ENCODE assay signal across 18 mouse cellular contexts in genomic region chr13:28801210-28801954, GRCm38 (mm10).
DNase-seq lines count a peak whose midpoint lies in the region; ATAC-seq lines count a peak whose summit lies in the region.
"Had no signal": no experiment of that assay in that cellular context is flagged by ENCODE, and none has a peak within 500 bp of the region (broad histone marks: within the 10 kb centered on the region; RNA-seq: fewer than 3 reads in every experiment).

No protein-coding gene starts in this region.

- H3K4me2 ChIP-seq in kidney, embryonic 15.5 days = no peak overlapping the region
- no peak overlapping the region for H3K4me2 ChIP-seq in embryonic facial prominence, embryonic 11.5 days (ENCODE audit: low read depth, low read length)
- H3K4me2 ChIP-seq in hindbrain, embryonic 12.5 days (replicated peaks) = no peak overlapping the region
- H3K4me2 ChIP-seq: embryonic facial prominence, embryonic 15.5 days had no signal

- no peaks in the 10 kb centered on the region for H3K9me3 ChIP-seq in kidney, embryonic 15.5 days (replicated peaks)
- no peaks in the 10 kb centered on the region for H3K9me3 ChIP-seq in embryonic facial prominence, embryonic 11.5 days (replicated peaks; ENCODE audit: control insufficient read depth, low read length)
- H3K9me3 ChIP-seq in hindbrain, embryonic 12.5 days (replicated peaks) = no peaks in the 10 kb centered on the region
- H3K9me3 ChIP-seq: embryonic facial prominence, embryonic 15.5 days had no signal

- WGBS in kidney, embryonic 15.5 days = 48% methylated on average over 8 of the region's 8 CpGs
- 55% methylated on average over 8 of the region's 8 CpGs for WGBS in embryonic facial prominence, embryonic 11.5 days
- WGBS in hindbrain, embryonic 12.5 days = 32% methylated on average over 8 of the region's 8 CpGs

- no peak overlapping the region for H3K4me3 ChIP-seq in kidney, embryonic 15.5 days (replicated peaks)
- H3K4me3 ChIP-seq in embryonic facial prominence, embryonic 11.5 days (ENCODE audit: low read depth, low read length) = no peak overlapping the region
- H3K4me3 ChIP-seq in hindbrain, embryonic 12.5 days = no peak overlapping the region
- H3K4me3 ChIP-seq: embryonic facial prominence, embryonic 15.5 days; heart, adult 2 months had no signal

- H3K4me1 ChIP-seq in kidney, embryonic 15.5 days = peaks cover 21% of the 10 kb centered on the region
- H3K4me1 ChIP-seq in embryonic facial prominence, embryonic 11.5 days (ENCODE audit: control insufficient read depth, insufficient read depth, low read length) = 0 out of 2 replicates have a peak, but pooled peaks cover 2% of the 10 kb centered on the region
- H3K4me1 ChIP-seq in hindbrain, embryonic 12.5 days = peaks cover 35% of the 10 kb centered on the region

- ATAC-seq in kidney, embryonic 15.5 days (replicated peaks; ENCODE audit: low FRiP score) = peak; percentile 68
- no peak for ATAC-seq in embryonic facial prominence, embryonic 11.5 days (replicated peaks; ENCODE audit: insufficient number of reproducible peaks, low FRiP score, low TSS enrichment, low read depth)
- ATAC-seq in hindbrain, embryonic 12.5 days (ENCODE audit: low FRiP score) = peak; percentile 56; the same call in 1 of the 2 replicates
- ATAC-seq: activated CD4-positive, CD25-positive, alpha-beta regulatory T cell, adult 4 months had no signal

- DNase-seq in kidney, adult 11 months = no peak
- DNase-seq in ES-CJ7 (ENCODE audit: low read depth, low spot score) = peak; percentile 24
- peak; percentile 50 for DNase-seq in embryonic facial prominence, embryonic 11.5 days (ENCODE audit: low spot score)
- DNase-seq in thymus, postnatal 4 days = no peak
- DNase-seq in heart, adult 11 months = no peak
- no peak for DNase-seq in c-Kit-positive CD71-positive TER-119-positive erythroid progenitor cells, embryonic 14.5 days (ENCODE audit: low spot score)
- DNase-seq: cerebellum, adult 8-10 months; heart, adult 2 months; heart, postnatal 14 days; kidney, postnatal 14 days; layer of hippocampus, postnatal 36 days; lung, adult 2 months; right cerebral cortex, postnatal 4 days; thymus, postnatal 36 days had no signal

- no peaks in the 10 kb centered on the region for H3K36me3 ChIP-seq in kidney, embryonic 15.5 days
- H3K36me3 ChIP-seq in embryonic facial prominence, embryonic 11.5 days (replicated peaks; ENCODE audit: control insufficient read depth, insufficient read depth, low read depth, low read length) = no peaks in the 10 kb centered on the region
- H3K36me3 ChIP-seq in hindbrain, embryonic 12.5 days = no peaks in the 10 kb centered on the region
- H3K36me3 ChIP-seq: embryonic facial prominence, embryonic 15.5 days had no signal

- no peak overlapping the region for H3K9ac ChIP-seq in kidney, embryonic 15.5 days
- H3K9ac ChIP-seq in embryonic facial prominence, embryonic 11.5 days (replicated peaks; ENCODE audit: low read length) = no peak overlapping the region
- no peak overlapping the region for H3K9ac ChIP-seq in hindbrain, embryonic 12.5 days
- H3K9ac ChIP-seq: embryonic facial prominence, embryonic 15.5 days had no signal

- peak overlapping the region; percentile 60; the same call in 1 of the 2 replicates for H3K27ac ChIP-seq in kidney, embryonic 15.5 days
- H3K27ac ChIP-seq in embryonic facial prominence, embryonic 11.5 days (replicated peaks; ENCODE audit: low read depth, low read length) = no peak overlapping the region
- peak overlapping the region; percentile 52 for H3K27ac ChIP-seq in hindbrain, embryonic 12.5 days
- H3K27ac ChIP-seq: embryonic facial prominence, embryonic 15.5 days; heart, adult 2 months had no signal

- H3K27me3 ChIP-seq in kidney, embryonic 15.5 days = no peaks in the 10 kb centered on the region
- H3K27me3 ChIP-seq in embryonic facial prominence, embryonic 11.5 days (ENCODE audit: control insufficient read depth, insufficient read depth, low read length) = no peaks in the 10 kb centered on the region
- H3K27me3 ChIP-seq in hindbrain, embryonic 12.5 days = no peaks in the 10 kb centered on the region
- H3K27me3 ChIP-seq: embryonic facial prominence, embryonic 15.5 days had no signal

Comparison
In these comparisons a context has a peak if more than half of its experiments do, and no peak if none do; other contexts are left out.
1. DNase-seq: peak in ES-CJ7 (single experiment) and embryonic facial prominence, embryonic 11.5 days (single experiment); none in kidney, adult 11 months (single experiment), thymus, postnatal 4 days (single experiment), heart, adult 11 months (single experiment) and c-Kit-positive CD71-positive TER-119-positive erythroid progenitor cells, embryonic 14.5 days (single experiment).